Mouse (Mus musculus): ENCODE data around the gene Knstrn. TPM values are rescaled to one million over a fixed set of nuclear protein-coding genes. Genes with fewer than 3 reads are reported as not detected.

The Knstrn gene
- polyA plus RNA-seq, 1 experiment from 2014 or later, result 186 TPM

- peak; percentile 99 for ATAC-seq (ENCODE audit: insufficient number of reproducible peaks, low FRiP score, low TSS enrichment, low read depth)
- H3K27ac ChIP-seq (replicated peaks; ENCODE audit: low read depth, low read length), result no peak within 1 kb of the TSS; the same call in 1 of the 2 replicates
- H3K4me1 ChIP-seq (ENCODE audit: control insufficient read depth, insufficient read depth, low read length), result no peaks in the 10 kb centered on the region
- no peaks in the 10 kb centered on the region for H3K9me3 ChIP-seq (ENCODE audit: control insufficient read depth, low read length)
- WGBS, result 1% methylated on average over 34 of the region's 34 CpGs
- H3K9ac ChIP-seq (ENCODE audit: low read length), result peak within 1 kb of the TSS; percentile 58
- peak; percentile 92 for DNase-seq (ENCODE audit: low spot score)
- no peaks in the 10 kb centered on the region for H3K27me3 ChIP-seq (ENCODE audit: control insufficient read depth, insufficient read depth, low read length)
- H3K4me2 ChIP-seq (ENCODE audit: low read depth, severe bottlenecking), result peak within 1 kb of the TSS; percentile 56
- no peaks in the 10 kb centered on the region for H3K36me3 ChIP-seq (ENCODE audit: control insufficient read depth, insufficient read depth, low read length)
- H3K4me3 ChIP-seq (ENCODE audit: low read depth, low read length), result peak within 1 kb of the TSS; percentile 53
Measured at GRCm38 (mm10) chr2:118861454-118862339, 47.9 kb downstream of the Knstrn start, which contains the start of gene Ivd. TSS of gene Ivd (plus strand) at chr2:118861954.

- Histone ChIP-seq H3K27me3 (ENCODE audit: control insufficient read depth, insufficient read depth, low read length) (no peaks in the 10 kb centered on the region), H3K36me3 (ENCODE audit: control insufficient read depth, insufficient read depth, low read length) (no peaks in the 10 kb centered on the region), H3K27ac (replicated peaks; ENCODE audit: low read depth, low read length) (no peak overlapping the region; the same call in 1 of the 2 replicates), H3K4me2 (ENCODE audit: low read depth, severe bottlenecking) (peak overlapping the region; percentile 52), H3K4me3 (ENCODE audit: low read depth, low read length) (peak overlapping the region; percentile 53), H3K9ac (ENCODE audit: low read length) (peak overlapping the region; percentile 58), H3K4me1 (ENCODE audit: control insufficient read depth, insufficient read depth, low read length) (no peaks in the 10 kb centered on the region), H3K9me3 (ENCODE audit: control insufficient read depth, low read length) (no peaks in the 10 kb centered on the region)
- DNase-seq (ENCODE audit: low spot score) (no peak), ATAC-seq (ENCODE audit: insufficient number of reproducible peaks, low FRiP score, low TSS enrichment, low read depth) (no peak)
- WGBS, result 51% methylated on average over 3 of the region's 3 CpGs
Measured at GRCm38 (mm10) chr2:118862340-118862675, 48.5 kb downstream of the Knstrn start.

- Histone ChIP-seq H3K27ac (replicated peaks; ENCODE audit: low read depth, low read length) (no peak overlapping the region), H3K4me2 (ENCODE audit: low read depth, severe bottlenecking) (no peak overlapping the region), H3K4me3 (ENCODE audit: low read depth, low read length) (no peak overlapping the region), H3K27me3 (ENCODE audit: control insufficient read depth, insufficient read depth, low read length) (no peaks in the 10 kb centered on the region), H3K9ac (ENCODE audit: low read length) (no peak overlapping the region), H3K36me3 (ENCODE audit: control insufficient read depth, insufficient read depth, low read length) (no peaks in the 10 kb centered on the region; the same call in 1 of the 2 replicates), H3K9me3 (ENCODE audit: control insufficient read depth, low read length) (no peaks in the 10 kb centered on the region), H3K4me1 (ENCODE audit: control insufficient read depth, insufficient read depth, low read length) (no peaks in the 10 kb centered on the region)
- 92% methylated on average over 3 of the region's 3 CpGs for WGBS
- DNase-seq (ENCODE audit: low spot score) (no peak), ATAC-seq (ENCODE audit: insufficient number of reproducible peaks, low FRiP score, low TSS enrichment, low read depth) (no peak)
Measured at GRCm38 (mm10) chr2:118870601-118871000, 56.8 kb downstream of the Knstrn start.

GRCm38 (mm10) chr2:118871032-118871431, 57.2 kb downstream of the Knstrn start:
- H3K27ac ChIP-seq (replicated peaks; ENCODE audit: low read depth, low read length), result no peak overlapping the region
- H3K4me2 ChIP-seq (ENCODE audit: low read depth, severe bottlenecking), result no peak overlapping the region
- H3K36me3 ChIP-seq (ENCODE audit: control insufficient read depth, insufficient read depth, low read length), result no peaks in the 10 kb centered on the region; the same call in 1 of the 2 replicates
- no peak for DNase-seq (ENCODE audit: low spot score)
- WGBS, result 88% methylated on average over 1 of the region's 1 CpGs
- no peak for ATAC-seq (ENCODE audit: insufficient number of reproducible peaks, low FRiP score, low TSS enrichment, low read depth)
- H3K4me1 ChIP-seq (ENCODE audit: control insufficient read depth, insufficient read depth, low read length), result no peaks in the 10 kb centered on the region
- no peak overlapping the region for H3K9ac ChIP-seq (ENCODE audit: low read length)
- H3K27me3 ChIP-seq (ENCODE audit: control insufficient read depth, insufficient read depth, low read length), result no peaks in the 10 kb centered on the region
- no peaks in the 10 kb centered on the region for H3K9me3 ChIP-seq (ENCODE audit: control insufficient read depth, low read length)
- no peak overlapping the region for H3K4me3 ChIP-seq (ENCODE audit: low read depth, low read length)

GRCm38 (mm10) chr2:118873018-118873417, 59.2 kb downstream of the Knstrn start:
- H3K4me2 ChIP-seq (ENCODE audit: low read depth, severe bottlenecking), result no peak overlapping the region
- H3K36me3 ChIP-seq (ENCODE audit: control insufficient read depth, insufficient read depth, low read length), result no peaks in the 10 kb centered on the region; the same call in 1 of the 2 replicates
- H3K4me1 ChIP-seq (ENCODE audit: control insufficient read depth, insufficient read depth, low read length), result no peaks in the 10 kb centered on the region
- DNase-seq (ENCODE audit: low spot score), result no peak
- H3K4me3 ChIP-seq (ENCODE audit: low read depth, low read length), result no peak overlapping the region
- ATAC-seq (ENCODE audit: insufficient number of reproducible peaks, low FRiP score, low TSS enrichment, low read depth), result no peak
- no peaks in the 10 kb centered on the region for H3K27me3 ChIP-seq (ENCODE audit: control insufficient read depth, insufficient read depth, low read length)
- no peak overlapping the region for H3K9ac ChIP-seq (ENCODE audit: low read length)
- H3K9me3 ChIP-seq (ENCODE audit: control insufficient read depth, low read length), result no peaks in the 10 kb centered on the region
- WGBS, result 88% methylated on average over 5 of the region's 5 CpGs
- no peak overlapping the region for H3K27ac ChIP-seq (replicated peaks; ENCODE audit: low read depth, low read length)

GRCm38 (mm10) chr2:118873890-118874430, 60.2 kb downstream of the Knstrn start:
- Histone ChIP-seq H3K27ac (replicated peaks; ENCODE audit: low read depth, low read length) (no peak overlapping the region), H3K9ac (ENCODE audit: low read length) (no peak overlapping the region), H3K4me1 (ENCODE audit: control insufficient read depth, insufficient read depth, low read length) (no peaks in the 10 kb centered on the region), H3K27me3 (ENCODE audit: control insufficient read depth, insufficient read depth, low read length) (no peaks in the 10 kb centered on the region), H3K4me2 (ENCODE audit: low read depth, severe bottlenecking) (no peak overlapping the region), H3K9me3 (ENCODE audit: control insufficient read depth, low read length) (no peaks in the 10 kb centered on the region), H3K36me3 (ENCODE audit: control insufficient read depth, insufficient read depth, low read length) (no peaks in the 10 kb centered on the region; the same call in 1 of the 2 replicates), H3K4me3 (ENCODE audit: low read depth, low read length) (no peak overlapping the region)
- ATAC-seq (ENCODE audit: insufficient number of reproducible peaks, low FRiP score, low TSS enrichment, low read depth), result no peak
- 95% methylated on average over 6 of the region's 6 CpGs for WGBS
- no peak for DNase-seq (ENCODE audit: low spot score)

GRCm38 (mm10) chr2:118875316-118875715, 61.5 kb downstream of the Knstrn start:
- no peak for ATAC-seq (ENCODE audit: insufficient number of reproducible peaks, low FRiP score, low TSS enrichment, low read depth)
- Histone ChIP-seq H3K36me3 (ENCODE audit: control insufficient read depth, insufficient read depth, low read length) (no peaks in the 10 kb centered on the region; the same call in 1 of the 2 replicates), H3K4me3 (ENCODE audit: low read depth, low read length) (no peak overlapping the region), H3K9ac (ENCODE audit: low read length) (no peak overlapping the region), H3K4me2 (ENCODE audit: low read depth, severe bottlenecking) (no peak overlapping the region), H3K27ac (replicated peaks; ENCODE audit: low read depth, low read length) (no peak overlapping the region), H3K9me3 (ENCODE audit: control insufficient read depth, low read length) (no peaks in the 10 kb centered on the region), H3K4me1 (ENCODE audit: control insufficient read depth, insufficient read depth, low read length) (no peaks in the 10 kb centered on the region), H3K27me3 (ENCODE audit: control insufficient read depth, insufficient read depth, low read length) (no peaks in the 10 kb centered on the region)
- no peak for DNase-seq (ENCODE audit: low spot score)
- 88% methylated on average over 8 of the region's 8 CpGs for WGBS

GRCm38 (mm10) chr2:118876453-118876852, 62.6 kb downstream of the Knstrn start:
- no peak overlapping the region for H3K27ac ChIP-seq (replicated peaks; ENCODE audit: low read depth, low read length)
- H3K4me3 ChIP-seq (ENCODE audit: low read depth, low read length), result no peak overlapping the region
- WGBS, result 90% methylated on average over 9 of the region's 9 CpGs
- H3K27me3 ChIP-seq (ENCODE audit: control insufficient read depth, insufficient read depth, low read length), result no peaks in the 10 kb centered on the region
- DNase-seq (ENCODE audit: low spot score) (no peak), ATAC-seq (ENCODE audit: insufficient number of reproducible peaks, low FRiP score, low TSS enrichment, low read depth) (no peak)
- no peaks in the 10 kb centered on the region for H3K4me1 ChIP-seq (ENCODE audit: control insufficient read depth, insufficient read depth, low read length)
- H3K4me2 ChIP-seq (ENCODE audit: low read depth, severe bottlenecking), result no peak overlapping the region
- no peaks in the 10 kb centered on the region; the same call in 1 of the 2 replicates for H3K36me3 ChIP-seq (ENCODE audit: control insufficient read depth, insufficient read depth, low read length)
- no peak overlapping the region for H3K9ac ChIP-seq (ENCODE audit: low read length)
- no peaks in the 10 kb centered on the region for H3K9me3 ChIP-seq (ENCODE audit: control insufficient read depth, low read length)

Data from limb, embryonic 11.5 days (tissue).